Mouse (Mus musculus) kidney, postnatal 4 days (tissue): ENCODE results near the gene Naaa.
A peak's percentile ranks its signal among the peaks of the same experiment; 100 is the strongest.

Source experiments
- DNase-seq, 2 experiments: peaks; one replicate each; pipeline ENCODE4 v3.0.0; 2021; ENCODE audit warnings: mixed read lengths in 2 of 2

The Naaa gene

GRCm38 (mm10) chr5:92262646-92263045 lies 15.3 kb downstream of the Naaa start:
- DNase-seq: no peak

GRCm38 (mm10) chr5:92256218-92256617 lies 21.8 kb downstream of the Naaa start, which contains the start of gene Ppef2:
Gene Ppef2, minus strand, starts transcription at chr5:92256278.
- DNase-seq: peak in 1 of 2 experiments; percentile 33

- no peak for DNase-seq
Measured at GRCm38 (mm10) chr5:92254476-92254875, 23.5 kb downstream of the Naaa start.

GRCm38 (mm10) chr5:92252797-92253343 lies 25.1 kb downstream of the Naaa start:
- peak; percentile 41 for DNase-seq

GRCm38 (mm10) chr5:92252031-92252430 lies 25.9 kb downstream of the Naaa start:
- DNase-seq: no peak

GRCm38 (mm10) chr5:92248614-92249013 lies 29.4 kb downstream of the Naaa start:
- no peak for DNase-seq

GRCm38 (mm10) chr5:92245483-92245882 lies 32.5 kb downstream of the Naaa start:
- no peak for DNase-seq

- DNase-seq: no peak
Measured at GRCm38 (mm10) chr5:92244900-92245299, 33.1 kb downstream of the Naaa start.

- DNase-seq: no peak
Measured at GRCm38 (mm10) chr5:92240769-92241168, 37.2 kb downstream of the Naaa start.

GRCm38 (mm10) chr5:92239333-92240232 lies 38.4 kb downstream of the Naaa start:
- peak; percentile 84 to 86 for DNase-seq

GRCm38 (mm10) chr5:92234939-92235557 lies 42.9 kb downstream of the Naaa start:
- DNase-seq: no peak

GRCm38 (mm10) chr5:92233366-92233765 lies 44.6 kb downstream of the Naaa start:
- DNase-seq: no peak

GRCm38 (mm10) chr5:92231836-92232235 lies 46.1 kb downstream of the Naaa start:
- DNase-seq: no peak

GRCm38 (mm10) chr5:92230306-92230705 lies 47.7 kb downstream of the Naaa start:
- DNase-seq: no peak

- DNase-seq: no peak
Measured at GRCm38 (mm10) chr5:92229514-92229913, 48.5 kb downstream of the Naaa start.

GRCm38 (mm10) chr5:92228776-92229175 lies 49.2 kb downstream of the Naaa start:
- DNase-seq: no peak

- DNase-seq: no peak
Measured at GRCm38 (mm10) chr5:92227782-92228181, 50.2 kb downstream of the Naaa start.

GRCm38 (mm10) chr5:92220287-92220902 lies 57.6 kb downstream of the Naaa start:
- DNase-seq: no peak

- DNase-seq: peak in 1 of 2 experiments; percentile 21
Measured at GRCm38 (mm10) chr5:92219826-92220225, 58.1 kb downstream of the Naaa start.

- DNase-seq: peak in 1 of 2 experiments; percentile 12
Measured at GRCm38 (mm10) chr5:92218915-92219793, 58.8 kb downstream of the Naaa start.

GRCm38 (mm10) chr5:92215308-92215707 lies 62.7 kb downstream of the Naaa start, which contains the start of gene U90926:
Gene U90926, minus strand, starts transcription at chr5:92215408.
- no peak for DNase-seq

GRCm38 (mm10) chr5:92212231-92212630 lies 65.7 kb downstream of the Naaa start:
- no peak for DNase-seq
